Mouse (Mus musculus): Measurements from ENCODE around the gene H3f3b.

The H3f3b gene

GRCm38 (mm10) chr11:116002894-116003293 is 24.9 kb downstream of the H3f3b start:
- no peak for DNase-seq (ENCODE audit: extremely low spot score, low spot score)

GRCm38 (mm10) chr11:116001725-116002124 is 26.0 kb downstream of the H3f3b start:
- no peak for DNase-seq (ENCODE audit: extremely low spot score, low spot score)

- no peak for DNase-seq (ENCODE audit: extremely low spot score, low spot score)
Measured at GRCm38 (mm10) chr11:116000607-116001006, 27.2 kb downstream of the H3f3b start.

GRCm38 (mm10) chr11:115999538-116000143 is 28.1 kb downstream of the H3f3b start:
- DNase-seq (ENCODE audit: extremely low spot score, low spot score) = no peak

- no peak for DNase-seq (ENCODE audit: extremely low spot score, low spot score)
Measured at GRCm38 (mm10) chr11:115999027-115999426, 28.7 kb downstream of the H3f3b start.

GRCm38 (mm10) chr11:115997662-115998061 is 30.1 kb downstream of the H3f3b start:
- DNase-seq (ENCODE audit: extremely low spot score, low spot score) = no peak

- DNase-seq (ENCODE audit: extremely low spot score, low spot score) = no peak
Measured at GRCm38 (mm10) chr11:115997047-115997446, 30.7 kb downstream of the H3f3b start.

GRCm38 (mm10) chr11:115995256-115995655 is 32.5 kb downstream of the H3f3b start:
- DNase-seq (ENCODE audit: extremely low spot score, low spot score) = no peak

- no peak for DNase-seq (ENCODE audit: extremely low spot score, low spot score)
Measured at GRCm38 (mm10) chr11:115992098-115992497, 35.7 kb downstream of the H3f3b start.

GRCm38 (mm10) chr11:115989686-115990085 is 38.1 kb downstream of the H3f3b start:
- DNase-seq (ENCODE audit: extremely low spot score, low spot score) = no peak

- no peak for DNase-seq (ENCODE audit: extremely low spot score, low spot score)
Measured at GRCm38 (mm10) chr11:115983291-115983690, 44.5 kb downstream of the H3f3b start.

GRCm38 (mm10) chr11:115982472-115982871 is 45.3 kb downstream of the H3f3b start:
- DNase-seq (ENCODE audit: extremely low spot score, low spot score) = no peak

- DNase-seq (ENCODE audit: extremely low spot score, low spot score) = no peak
Measured at GRCm38 (mm10) chr11:115975544-115975943, 52.2 kb downstream of the H3f3b start.

- peak; percentile 19 for DNase-seq (ENCODE audit: extremely low spot score, low spot score)
Measured at GRCm38 (mm10) chr11:115975083-115975420, 52.7 kb downstream of the H3f3b start.

- peak; percentile 19 for DNase-seq (ENCODE audit: extremely low spot score, low spot score)
Measured at GRCm38 (mm10) chr11:115974309-115975082, 53.3 kb downstream of the H3f3b start, which contains the start of gene Itgb4. Itgb4 (plus strand) TSS chr11:115974709.

Data from neural tube, embryonic 10.5 days (tissue).